Mouse (Mus musculus) hindbrain, embryonic 14.5 days (tissue): Measurements from ENCODE around the gene Rab7b. TPM values are rescaled to one million over a fixed set of nuclear protein-coding genes. Genes with fewer than 3 reads are reported as not detected.

Source experiments
- ATAC-seq: fragments of 200-750 bp; cut with Nextera tagmentation; 2 replicates; pipeline ENCODE4 v1.8.0; 2017; ENCODE audit warnings: moderate number of reproducible peaks, mild to moderate bottlenecking, moderate TSS enrichment, moderate library complexity; ENCODE audit not compliant: low FRiP score
- DNase-seq: peaks from one replicate; pipeline ENCODE4 v3.0.0-alpha.2; 2015; ENCODE audit warnings: low spot score
- H3K27ac ChIP-seq: fragments of 300-500 bp; sonication (generic); 2 replicates; pipeline ENCODE4 v1.5.1; 2014; ENCODE audit warnings: mild to moderate bottlenecking, moderate library complexity
- H3K27me3 ChIP-seq: fragments of 300-500 bp; sonication (generic); 2 replicates; pipeline ENCODE4 v1.6.1; 2014; ENCODE audit warnings: mild to moderate bottlenecking, low read length, mixed read lengths; ENCODE audit not compliant: control insufficient read depth, insufficient read depth
- H3K36me3 ChIP-seq: fragments of 300-500 bp; sonication (generic); replicated peaks from 2 replicates; pipeline ENCODE4 v1.6.1; 2014; ENCODE audit not compliant: control insufficient read depth, insufficient read depth
- H3K4me1 ChIP-seq: fragments of 300-500 bp; sonication (generic); replicated peaks from 2 replicates; pipeline ENCODE4 v1.6.1; 2014; ENCODE audit warnings: antibody characterized with exemption, low read length, mixed read lengths; ENCODE audit not compliant: control insufficient read depth, insufficient read depth
- H3K4me2 ChIP-seq: fragments of 300-500 bp; sonication (generic); replicated peaks from 2 replicates; pipeline ENCODE4 v1.6.1; 2014; ENCODE audit warnings: mild to moderate bottlenecking, moderate library complexity
- H3K4me3 ChIP-seq: fragments of 300-500 bp; sonication (generic); replicated peaks from 2 replicates; pipeline ENCODE4 v1.5.1; 2014; ENCODE audit warnings: mild to moderate bottlenecking, low read length
- H3K9ac ChIP-seq: fragments of 300-500 bp; sonication (generic); 2 replicates; pipeline ENCODE4 v1.6.1; 2014
- H3K9me3 ChIP-seq: fragments of 300-500 bp; sonication (generic); 2 replicates; pipeline ENCODE4 v1.6.1; 2016; ENCODE audit warnings: low read length; ENCODE audit not compliant: control insufficient read depth
- WGBS: fragments of 180-500 bp; shearing (Covaris S2); extraction: QIAGEN DNeasy Blood & Tissue Kit; methylation state at CpG from one replicate; pipeline ENCODE4 v1.1.7; 2014; 5-methylcytosine and 5-hydroxymethylcytosine counted together
- polyA plus RNA-seq: library from polyadenylated mRNA; unstranded; fragments of >200 nt; fragmentation: Nextera tagmentation; extraction: Ambion mirVana; gene quantifications from 2 replicates; pipeline ENCODE4 v1.2.1, GENCODE M21; 2014

Rab7b gene
- polyA plus RNA-seq, 1 experiment from 2014 or later: 1.1 TPM

GRCm38 (mm10) chr1:131745391-131745790 lies 56.9 kb downstream of the Rab7b start:
- Histone ChIP-seq H3K4me2 (no peak overlapping the region), H3K27ac (no peak overlapping the region), H3K27me3 (no peaks in the 10 kb centered on the region), H3K4me3 (no peak overlapping the region), H3K36me3 (no peaks in the 10 kb centered on the region), H3K9ac (no peak overlapping the region), H3K4me1 (no peaks in the 10 kb centered on the region), H3K9me3 (no peaks in the 10 kb centered on the region)
- DNase-seq (no peak), ATAC-seq (no peak)
- WGBS: 70% methylated on average over 5 of the region's 5 CpGs

- WGBS: 65% methylated on average over 2 of the region's 2 CpGs
- no peak for DNase-seq
- Histone ChIP-seq H3K27me3 (no peaks in the 10 kb centered on the region), H3K27ac (no peak overlapping the region), H3K4me2 (no peak overlapping the region), H3K4me3 (no peak overlapping the region), H3K36me3 (no peaks in the 10 kb centered on the region), H3K9ac (no peak overlapping the region), H3K9me3 (no peaks in the 10 kb centered on the region), H3K4me1 (no peaks in the 10 kb centered on the region)
- no peak for ATAC-seq
Measured at GRCm38 (mm10) chr1:131747761-131748160, 59.3 kb downstream of the Rab7b start.

- no peak overlapping the region for H3K27ac ChIP-seq
- H3K27me3 ChIP-seq: no peaks in the 10 kb centered on the region
- no peaks in the 10 kb centered on the region for H3K4me1 ChIP-seq
- no peak overlapping the region for H3K9ac ChIP-seq
- ATAC-seq (no peak), DNase-seq (no peak)
- H3K4me3 ChIP-seq: no peak overlapping the region
- no peaks in the 10 kb centered on the region for H3K9me3 ChIP-seq
- H3K36me3 ChIP-seq: no peaks in the 10 kb centered on the region
- H3K4me2 ChIP-seq: no peak overlapping the region
- WGBS: 85% methylated on average over 2 of the region's 2 CpGs
Measured at GRCm38 (mm10) chr1:131748636-131749035, 60.1 kb downstream of the Rab7b start.

GRCm38 (mm10) chr1:131749706-131750545 lies 61.4 kb downstream of the Rab7b start:
- Histone ChIP-seq H3K4me1 (no peaks in the 10 kb centered on the region), H3K9me3 (no peaks in the 10 kb centered on the region), H3K27me3 (no peaks in the 10 kb centered on the region), H3K36me3 (no peaks in the 10 kb centered on the region), H3K9ac (no peak overlapping the region), H3K4me2 (no peak overlapping the region), H3K4me3 (no peak overlapping the region), H3K27ac (no peak overlapping the region)
- 82% methylated on average over 15 of the region's 15 CpGs for WGBS
- ATAC-seq (no peak), DNase-seq (no peak)

- H3K36me3 ChIP-seq: no peaks in the 10 kb centered on the region
- no peaks in the 10 kb centered on the region for H3K27me3 ChIP-seq
- no peak overlapping the region for H3K4me3 ChIP-seq
- ATAC-seq: no peak
- DNase-seq: no peak
- WGBS: 78% methylated on average over 3 of the region's 3 CpGs
- H3K4me1 ChIP-seq: no peaks in the 10 kb centered on the region
- no peaks in the 10 kb centered on the region for H3K9me3 ChIP-seq
- H3K4me2 ChIP-seq: no peak overlapping the region
- no peak overlapping the region for H3K27ac ChIP-seq
- H3K9ac ChIP-seq: no peak overlapping the region
Measured at GRCm38 (mm10) chr1:131751181-131751890, 62.8 kb downstream of the Rab7b start.

- Histone ChIP-seq H3K27ac (no peak overlapping the region), H3K4me1 (no peaks in the 10 kb centered on the region), H3K9ac (no peak overlapping the region), H3K27me3 (no peaks in the 10 kb centered on the region), H3K36me3 (no peaks in the 10 kb centered on the region), H3K4me3 (no peak overlapping the region), H3K9me3 (no peaks in the 10 kb centered on the region), H3K4me2 (no peak overlapping the region)
- WGBS: 48% methylated on average over 10 of the region's 10 CpGs
- DNase-seq: no peak
- no peak for ATAC-seq
Measured at GRCm38 (mm10) chr1:131751891-131752311, 63.4 kb downstream of the Rab7b start.

- H3K36me3 ChIP-seq: no peaks in the 10 kb centered on the region
- no peak overlapping the region for H3K9ac ChIP-seq
- WGBS: 76% methylated on average over 3 of the region's 3 CpGs
- no peak for ATAC-seq
- H3K27me3 ChIP-seq: no peaks in the 10 kb centered on the region
- H3K4me1 ChIP-seq: no peaks in the 10 kb centered on the region
- no peak overlapping the region for H3K27ac ChIP-seq
- no peak overlapping the region for H3K4me3 ChIP-seq
- H3K9me3 ChIP-seq: no peaks in the 10 kb centered on the region
- DNase-seq: no peak
- no peak overlapping the region for H3K4me2 ChIP-seq
Measured at GRCm38 (mm10) chr1:131754212-131754829, 65.8 kb downstream of the Rab7b start.

GRCm38 (mm10) chr1:131754916-131755315 lies 66.4 kb downstream of the Rab7b start:
- 96% methylated on average over 4 of the region's 4 CpGs for WGBS
- no peaks in the 10 kb centered on the region for H3K4me1 ChIP-seq
- no peaks in the 10 kb centered on the region for H3K36me3 ChIP-seq
- H3K4me2 ChIP-seq: no peak overlapping the region
- H3K4me3 ChIP-seq: no peak overlapping the region
- no peak overlapping the region for H3K9ac ChIP-seq
- no peaks in the 10 kb centered on the region for H3K9me3 ChIP-seq
- H3K27me3 ChIP-seq: no peaks in the 10 kb centered on the region
- H3K27ac ChIP-seq: no peak overlapping the region
- DNase-seq (no peak), ATAC-seq (no peak)

- no peaks in the 10 kb centered on the region for H3K36me3 ChIP-seq
- no peaks in the 10 kb centered on the region for H3K9me3 ChIP-seq
- no peak overlapping the region for H3K27ac ChIP-seq
- no peak overlapping the region for H3K4me2 ChIP-seq
- ATAC-seq (no peak), DNase-seq (no peak)
- 92% methylated on average over 6 of the region's 6 CpGs for WGBS
- H3K27me3 ChIP-seq: no peaks in the 10 kb centered on the region
- H3K4me3 ChIP-seq: no peak overlapping the region
- no peak overlapping the region for H3K9ac ChIP-seq
- H3K4me1 ChIP-seq: no peaks in the 10 kb centered on the region
Measured at GRCm38 (mm10) chr1:131757211-131757610, 68.7 kb downstream of the Rab7b start.
